Mouse (Mus musculus) layer of hippocampus, adult 11-12 months (tissue): ENCODE results near the gene Adam19.

Experiments
- DNase-seq: peaks from one replicate; pipeline ENCODE4 v3.0.0; 2022; ENCODE audit warnings: low spot score

Adam19 gene

GRCm38 (mm10) chr11:46107046-46107445 lies 51.3 kb downstream of the Adam19 start:
- no peak for DNase-seq

GRCm38 (mm10) chr11:46109206-46109605 lies 53.4 kb downstream of the Adam19 start:
- no peak for DNase-seq

- DNase-seq: no peak
These were observed 54.6 kb downstream of the Adam19 start for GRCm38 (mm10) chr11:46110156-46110944.

GRCm38 (mm10) chr11:46110945-46111287 lies 55.1 kb downstream of the Adam19 start:
- DNase-seq: no peak

- DNase-seq: no peak
These were observed 57.4 kb downstream of the Adam19 start for GRCm38 (mm10) chr11:46113211-46113610.

GRCm38 (mm10) chr11:46114221-46114620 lies 58.4 kb downstream of the Adam19 start:
- no peak for DNase-seq

- no peak for DNase-seq
These were observed 59.2 kb downstream of the Adam19 start for GRCm38 (mm10) chr11:46115011-46115410.

GRCm38 (mm10) chr11:46115411-46116173 lies 59.8 kb downstream of the Adam19 start:
- DNase-seq: no peak

- no peak for DNase-seq
These were observed 60.7 kb downstream of the Adam19 start for GRCm38 (mm10) chr11:46116510-46116909.

GRCm38 (mm10) chr11:46119624-46120023 lies 63.8 kb downstream of the Adam19 start:
- no peak for DNase-seq

GRCm38 (mm10) chr11:46120084-46120483 lies 64.3 kb downstream of the Adam19 start:
- no peak for DNase-seq

- DNase-seq: no peak
These were observed 65.9 kb downstream of the Adam19 start for GRCm38 (mm10) chr11:46121666-46122065.

GRCm38 (mm10) chr11:46122875-46123274 lies 67.1 kb downstream of the Adam19 start:
- no peak for DNase-seq

- DNase-seq: no peak
These were observed 67.6 kb downstream of the Adam19 start for GRCm38 (mm10) chr11:46123328-46123866.

GRCm38 (mm10) chr11:46125093-46125834 lies 69.5 kb downstream of the Adam19 start:
- no peak for DNase-seq

- DNase-seq: no peak
These were observed 70.0 kb downstream of the Adam19 start for GRCm38 (mm10) chr11:46125835-46126229.

GRCm38 (mm10) chr11:46126317-46126716 lies 70.5 kb downstream of the Adam19 start:
- DNase-seq: no peak

- no peak for DNase-seq
These were observed 71.1 kb downstream of the Adam19 start for GRCm38 (mm10) chr11:46126827-46127410.

- no peak for DNase-seq
These were observed 72.1 kb downstream of the Adam19 start for GRCm38 (mm10) chr11:46127621-46128547.

GRCm38 (mm10) chr11:46128548-46128945 lies 72.8 kb downstream of the Adam19 start:
- peak; percentile 80 for DNase-seq
